Mouse (Mus musculus) CH12.LX (cell line): ENCODE measurements around the gene Map3k13.

Experiments used
- CTCF ChIP-seq, 2 experiments: IDR thresholded peaks in 1 of 2; conservative IDR thresholded peaks in 1 of 2; 2 replicates each; pipeline ENCODE4 v1.5.1; 2011 to 2012; ENCODE audit warnings: low read depth in 2 of 2, low read length in 2 of 2, improper control_type of control experiment in 1 of 2, inconsistent platforms in 1 of 2, mild to moderate bottlenecking in 1 of 2, moderate library complexity in 1 of 2
- E2F4 ChIP-seq: IDR thresholded peaks from 2 replicates; pipeline ENCODE4 v1.6.1; 2011; ENCODE audit warnings: low read depth, low read length, improper control_type of control experiment; ENCODE audit not compliant: insufficient replicate concordance
- IRF4 ChIP-seq: IDR thresholded peaks from 2 replicates; pipeline ENCODE4 v1.6.1; 2014; ENCODE audit warnings: low read depth, mild to moderate bottlenecking, inconsistent platforms, low read length, improper control_type of control experiment
- MAX ChIP-seq: IDR thresholded peaks from 2 replicates; pipeline ENCODE4 v1.6.1; 2011; ENCODE audit warnings: low read length, improper control_type of control experiment
- POLR2A ChIP-seq: IDR thresholded peaks from 2 replicates; pipeline ENCODE4 v1.6.1; 2011; ENCODE audit warnings: low read depth, mild to moderate bottlenecking, improper control_type of control experiment, low read length
- UBTF ChIP-seq: IDR thresholded peaks from 2 replicates; pipeline ENCODE4 v1.6.1; 2012; ENCODE audit warnings: low read depth, mild to moderate bottlenecking, inconsistent platforms, low read length, improper control_type of control experiment, moderate library complexity
- ZNF384 ChIP-seq: IDR thresholded peaks from 2 replicates; pipeline ENCODE4 v1.6.1; 2012; ENCODE audit warnings: low read depth, low read length, improper control_type of control experiment, inconsistent platforms

- TF ChIP-seq POLR2A (no peak), E2F4 (no peak), IRF4 (no peak), ZNF384 (no peak), UBTF (no peak), MAX (no peak), CTCF (conservative IDR thresholded peaks at IDR 0.05 in 1 of 2, IDR thresholded peaks at IDR 0.05 in 1 of 2; ENCODE audit: low read depth in 2 of 2, low read length in 2 of 2) (no peak)
Measured at GRCm38 (mm10) chr16:21865983-21866575, 71.9 kb downstream of the Map3k13 start.
